Mouse (Mus musculus): Measurements from ENCODE around the gene Gm20388. TPM values are rescaled to one million over a fixed set of nuclear protein-coding genes. Genes with fewer than 3 reads are reported as not detected.

The Gm20388 gene
- total RNA-seq, 2 experiments from 2014 or later = 4.4 to 7.8 TPM

- peak in 1 of 2 experiments; percentile 33 for DNase-seq (ENCODE audit: low spot score in 2 of 2)
Observed at GRCm38 (mm10) chr8:123110649-123111048, 3200.0 kb downstream of the Gm20388 start.

GRCm38 (mm10) chr8:123112892-123113291 is 3202.3 kb downstream of the Gm20388 start:
- no peak for DNase-seq (ENCODE audit: low spot score in 2 of 2)

DNA sequence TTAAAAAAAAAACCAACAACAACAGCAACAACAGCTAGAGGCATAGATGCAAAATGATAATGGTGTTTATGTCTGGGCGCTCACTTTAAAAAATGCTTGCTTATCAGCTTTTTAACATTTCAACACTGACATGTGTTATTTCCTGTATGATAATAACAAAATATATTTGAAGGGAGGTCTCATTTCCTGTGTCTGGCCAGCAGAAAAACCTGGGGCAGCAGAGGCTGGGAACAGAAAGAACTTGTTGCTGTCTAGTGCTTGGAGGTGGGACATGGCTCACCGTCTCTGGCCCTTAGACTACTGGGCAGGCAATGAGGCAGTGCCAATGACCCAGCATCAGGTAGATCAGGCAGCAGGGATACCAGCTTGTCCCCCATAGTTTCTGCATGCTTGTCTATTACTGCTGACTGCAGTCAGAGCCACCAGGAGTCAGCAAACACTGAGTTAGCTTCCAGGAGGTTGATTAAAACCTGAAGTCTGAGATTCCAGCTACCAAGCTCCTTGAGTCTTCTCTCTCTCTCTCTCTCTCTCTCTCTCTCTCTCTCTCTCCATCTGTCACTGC is 3203.3 kb downstream of the Gm20388 start:
- DNase-seq (ENCODE audit: low spot score in 2 of 2) = no peak

DNA sequence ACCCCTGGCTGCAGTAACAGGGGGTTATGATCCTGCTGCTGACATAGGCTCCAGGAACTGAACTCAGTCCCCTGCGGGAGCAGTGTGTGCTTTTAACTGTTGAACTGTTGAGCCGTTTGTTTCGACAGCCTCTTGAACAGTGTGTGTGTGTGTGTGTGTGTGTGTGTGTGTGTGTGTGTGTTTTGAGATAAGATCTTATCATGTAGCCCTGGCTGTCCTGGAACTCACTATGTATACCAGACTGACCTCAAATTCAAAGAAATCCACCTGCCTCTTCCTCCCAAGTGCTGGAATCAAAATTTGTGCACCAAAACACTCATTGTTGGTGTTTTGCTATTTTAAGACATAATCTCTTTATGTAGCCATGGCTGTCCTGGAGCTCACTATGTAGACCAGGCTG is 3204.0 kb downstream of the Gm20388 start:
- DNase-seq (ENCODE audit: low spot score in 2 of 2) = no peak

- no peak for DNase-seq (ENCODE audit: low spot score in 2 of 2)
Observed at GRCm38 (mm10) chr8:123117127-123117731, 3206.6 kb downstream of the Gm20388 start, which contains the start of gene Cpne7. Cpne7 (plus strand) TSS chr8:123117374.

DNA sequence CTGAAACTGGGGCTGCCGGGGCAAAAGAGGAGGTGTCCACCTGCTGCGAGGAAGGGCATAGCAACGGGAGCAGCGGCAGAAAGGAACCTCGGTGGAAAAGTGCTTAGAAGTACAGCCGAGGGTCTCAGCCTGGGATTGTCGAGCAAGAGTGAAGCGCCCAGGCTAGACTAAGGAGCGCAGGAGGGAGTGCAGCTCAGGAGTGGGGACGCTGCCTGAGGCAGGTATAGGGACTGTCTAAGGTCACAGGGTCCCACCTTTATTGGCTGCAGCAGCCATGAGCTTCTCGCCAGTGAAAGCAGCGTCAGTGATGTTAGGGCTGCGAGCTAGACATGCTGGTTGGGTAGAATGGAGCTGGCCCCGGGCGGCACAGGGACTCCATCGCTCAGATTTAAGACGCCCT is 3207.1 kb downstream of the Gm20388 start:
- no peak for DNase-seq (ENCODE audit: low spot score in 2 of 2)

- no peak for DNase-seq (ENCODE audit: low spot score in 2 of 2)
Observed at GRCm38 (mm10) chr8:123122059-123122458, 3211.4 kb downstream of the Gm20388 start.

- no peak for DNase-seq (ENCODE audit: low spot score in 2 of 2)
Observed at GRCm38 (mm10) chr8:123122670-123123069, 3212.0 kb downstream of the Gm20388 start.

GRCm38 (mm10) chr8:123126193-123126816 is 3215.7 kb downstream of the Gm20388 start:
- DNase-seq (ENCODE audit: low spot score in 2 of 2) = no peak

GRCm38 (mm10) chr8:123131041-123131440 is 3220.4 kb downstream of the Gm20388 start:
- DNase-seq (ENCODE audit: low spot score in 2 of 2) = no peak

GRCm38 (mm10) chr8:123132953-123133352 is 3222.3 kb downstream of the Gm20388 start:
- no peak for DNase-seq (ENCODE audit: low spot score in 2 of 2)

DNA sequence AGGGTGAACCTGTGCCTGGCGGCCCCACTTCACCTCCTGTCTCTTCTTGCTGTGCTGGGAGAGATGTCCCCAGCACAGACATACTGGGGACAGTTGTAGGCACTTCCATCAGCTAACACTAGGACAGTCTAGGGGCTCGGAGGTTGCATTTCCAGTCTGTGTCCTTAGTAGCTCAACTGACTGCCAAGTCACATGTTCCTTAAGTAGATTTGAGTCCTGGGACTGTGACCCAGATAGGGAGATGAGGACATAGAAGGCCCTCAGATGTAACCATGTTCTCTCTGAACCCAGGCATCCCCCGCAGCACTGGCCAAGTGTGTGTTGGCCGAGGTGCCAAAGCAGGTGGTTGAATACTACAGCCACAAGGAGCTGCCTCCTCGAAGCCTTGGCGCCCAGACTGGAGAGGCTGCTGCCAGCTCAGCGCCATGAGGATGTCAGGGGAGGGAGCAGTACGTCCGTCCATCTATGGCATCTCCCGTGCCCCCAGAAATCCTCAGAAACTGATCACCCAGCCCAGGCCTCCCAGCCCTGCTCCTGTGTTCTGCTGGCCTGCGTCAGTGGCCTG is 3223.6 kb downstream of the Gm20388 start:
- DNase-seq (ENCODE audit: low spot score in 2 of 2) = no peak

GRCm38 (mm10) chr8:123135406-123135805 is 3224.8 kb downstream of the Gm20388 start:
- DNase-seq (ENCODE audit: low spot score in 2 of 2) = no peak

- no peak for DNase-seq (ENCODE audit: low spot score in 2 of 2)
Observed at GRCm38 (mm10) chr8:123135806-123136205, 3225.2 kb downstream of the Gm20388 start.

- no peak for DNase-seq (ENCODE audit: low spot score in 2 of 2)
Observed at GRCm38 (mm10) chr8:123136287-123136686, 3225.6 kb downstream of the Gm20388 start.

DNA sequence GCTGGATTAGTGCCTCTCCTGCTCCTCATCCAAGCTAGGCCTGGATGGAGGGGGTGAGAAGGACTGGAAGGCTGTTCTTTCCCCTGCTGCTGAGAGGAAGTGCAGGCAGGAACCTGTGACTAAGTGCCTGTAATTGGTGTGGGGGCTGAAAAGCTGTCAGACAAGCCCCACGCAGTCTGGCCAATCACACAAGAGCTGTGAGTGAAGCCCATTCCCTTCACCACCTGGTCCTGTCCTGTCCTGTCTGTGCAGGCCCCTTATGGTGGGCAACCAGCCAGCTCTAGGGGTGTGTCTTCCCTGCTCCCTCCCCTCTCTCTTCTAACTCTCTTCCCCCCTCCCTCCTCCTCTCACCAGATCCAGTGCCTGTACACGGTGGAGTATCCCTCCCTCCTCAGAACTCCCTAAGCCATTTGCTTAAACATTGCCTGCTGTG is 3227.0 kb downstream of the Gm20388 start:
- DNase-seq (ENCODE audit: low spot score in 2 of 2) = peak; percentile 52 to 69

- DNase-seq (ENCODE audit: low spot score in 2 of 2) = no peak
Observed at GRCm38 (mm10) chr8:123138741-123139140, 3228.1 kb downstream of the Gm20388 start.

DNA sequence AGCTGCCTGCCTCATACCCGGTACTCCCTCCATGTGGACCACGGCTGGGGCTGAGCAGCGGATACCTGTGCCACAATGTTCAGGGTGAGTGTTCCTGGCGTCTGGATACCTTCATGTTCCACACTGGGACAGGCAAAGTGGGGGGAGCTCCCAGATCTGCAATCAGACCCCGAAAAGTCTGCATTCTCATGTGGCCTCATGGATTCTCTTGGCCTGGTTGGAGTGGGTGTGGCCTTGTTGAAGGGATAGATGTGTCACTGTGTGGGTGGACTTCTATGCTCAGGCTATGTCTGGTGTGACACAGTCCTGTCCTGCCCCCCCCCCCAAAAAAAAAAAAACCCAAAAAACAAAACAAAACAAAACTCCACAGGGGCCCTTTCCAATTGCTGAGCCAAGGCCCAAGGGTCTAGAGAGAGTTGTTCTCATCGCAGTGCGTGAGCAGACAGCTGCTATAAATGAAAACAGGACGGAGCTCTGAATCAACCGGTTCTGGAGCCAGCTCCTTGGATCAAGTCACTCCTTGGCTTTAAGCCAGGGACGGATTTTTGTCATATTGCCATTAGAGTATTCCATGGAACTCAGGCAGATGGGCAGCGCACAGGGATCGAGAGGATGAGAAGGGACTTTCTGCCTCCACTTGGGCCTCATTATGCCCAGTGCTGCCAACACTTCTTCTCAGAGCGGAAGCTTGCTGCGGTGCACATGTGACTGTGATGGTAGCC is 3231.3 kb downstream of the Gm20388 start:
- peak; percentile 65 to 77 for DNase-seq (ENCODE audit: low spot score in 2 of 2)

DNA sequence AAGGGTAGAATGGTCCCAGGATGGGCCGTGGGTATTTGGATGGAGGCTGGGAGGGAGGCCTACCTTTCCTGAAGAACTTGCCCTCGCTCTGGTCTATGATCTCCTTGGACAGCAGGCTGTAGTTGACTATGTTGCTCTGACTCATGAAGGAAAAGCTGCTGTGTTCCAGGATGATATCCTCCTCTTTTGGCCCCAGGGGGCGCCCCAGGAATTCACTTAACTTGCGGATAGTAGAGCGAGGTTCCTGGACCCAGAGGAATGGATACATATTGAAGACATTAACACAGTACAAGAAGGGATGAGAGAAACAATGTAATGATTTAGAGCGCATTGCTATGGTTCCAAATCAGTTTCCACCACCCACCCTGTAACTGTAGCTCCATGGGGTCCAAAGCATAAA is 3234.6 kb downstream of the Gm20388 start:
- DNase-seq (ENCODE audit: low spot score in 2 of 2) = no peak

DNA sequence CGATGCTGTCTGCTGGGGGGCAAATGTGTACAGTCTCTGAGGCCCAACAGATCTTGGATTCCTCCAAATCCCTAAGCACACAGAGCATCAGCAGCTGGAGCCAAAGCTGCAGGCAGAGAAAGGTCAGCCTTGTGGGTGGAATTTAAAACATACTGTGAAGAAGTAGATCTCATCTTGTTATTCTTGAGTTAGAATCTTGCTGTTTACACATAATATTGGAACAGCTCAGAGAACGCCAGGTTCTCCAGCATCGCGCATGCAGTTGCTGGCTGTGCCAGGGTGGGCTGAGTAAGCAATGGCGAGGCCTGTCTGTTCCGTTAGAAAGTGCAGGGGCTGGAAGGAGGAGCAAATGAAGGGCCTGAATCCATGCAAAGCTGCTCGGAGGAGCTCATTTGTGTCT is 3235.7 kb downstream of the Gm20388 start:
- DNase-seq (ENCODE audit: low spot score in 2 of 2) = no peak

GRCm38 (mm10) chr8:123150737-123151171 is 3240.1 kb downstream of the Gm20388 start:
- DNase-seq (ENCODE audit: low spot score in 2 of 2) = peak; percentile 27 to 54
